Mouse (Mus musculus) C2C12 (cell line): ENCODE results near the gene Rap2a.

ENCODE experiments used
- CEBPB ChIP-seq: IDR thresholded peaks from one replicate; pipeline ENCODE4 v1.6.1; 2011; ENCODE audit warnings: low read depth, mild to moderate bottlenecking, control low read depth, moderate library complexity
- CTCF ChIP-seq: IDR thresholded peaks from one replicate; pipeline ENCODE4 v1.5.1; 2011; ENCODE audit not compliant: control insufficient read depth, insufficient read depth, insufficient read length
- FOSL1 ChIP-seq: IDR thresholded peaks from one replicate; pipeline ENCODE4 v1.8.0; 2011; ENCODE audit warnings: mild to moderate bottlenecking, low read length; ENCODE audit not compliant: poor library complexity, insufficient read depth, severe bottlenecking
- MAX ChIP-seq: IDR thresholded peaks from one replicate; pipeline ENCODE4 v1.6.1; 2011; ENCODE audit warnings: mild to moderate bottlenecking, control low read depth
- MYOD1 ChIP-seq: IDR thresholded peaks from one replicate; pipeline ENCODE4 v1.6.1; 2011; ENCODE audit warnings: low read depth; ENCODE audit not compliant: control insufficient read depth, insufficient read length
- MYOG ChIP-seq: IDR thresholded peaks from one replicate; pipeline ENCODE4 v1.6.1; 2011; ENCODE audit not compliant: control insufficient read depth, insufficient read length; ENCODE audit errors: extremely low read depth
- USF1 ChIP-seq: IDR thresholded peaks from one replicate; pipeline ENCODE4 v1.6.1; 2011; ENCODE audit warnings: low read depth, mild to moderate bottlenecking, control low read depth, moderate library complexity

DNA sequence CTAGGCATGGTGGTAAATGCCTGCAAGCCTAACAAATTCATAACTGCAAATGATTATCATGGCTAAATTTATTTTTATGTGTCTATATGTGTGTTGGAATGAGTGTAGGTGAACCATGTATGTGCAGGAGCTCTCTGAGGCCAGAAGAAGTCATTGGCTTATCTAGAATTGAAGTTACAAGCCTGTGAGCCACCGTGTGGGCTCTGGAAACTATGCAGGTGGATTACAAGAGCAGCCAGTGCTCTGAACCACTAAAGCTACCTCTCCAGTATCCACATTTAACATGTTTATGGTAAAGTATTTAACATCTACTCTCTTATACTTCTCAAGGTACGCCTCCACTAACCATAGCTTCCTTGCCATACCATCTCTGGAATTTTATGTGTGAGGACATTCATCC, 66.7 kb downstream of the Rap2a start:
- TF ChIP-seq CTCF (no peak), FOSL1 (no peak), MYOD1 (no peak), MAX (no peak), MYOG (no peak), CEBPB (no peak), USF1 (no peak)
